Mouse (Mus musculus) ES-CJ7 (cell line): Measurements from ENCODE around the gene Pram1.
"Not testable (repeated sequence)": the region's sequence is repeated elsewhere in the genome, so short reads cannot be mapped to it uniquely, and the experiment has no call there.

Source experiments
- DNase-seq: peaks from one replicate; pipeline ENCODE4 v3.0.0; 2011; ENCODE audit warnings: low read depth, low spot score

The Pram1 gene

DNA sequence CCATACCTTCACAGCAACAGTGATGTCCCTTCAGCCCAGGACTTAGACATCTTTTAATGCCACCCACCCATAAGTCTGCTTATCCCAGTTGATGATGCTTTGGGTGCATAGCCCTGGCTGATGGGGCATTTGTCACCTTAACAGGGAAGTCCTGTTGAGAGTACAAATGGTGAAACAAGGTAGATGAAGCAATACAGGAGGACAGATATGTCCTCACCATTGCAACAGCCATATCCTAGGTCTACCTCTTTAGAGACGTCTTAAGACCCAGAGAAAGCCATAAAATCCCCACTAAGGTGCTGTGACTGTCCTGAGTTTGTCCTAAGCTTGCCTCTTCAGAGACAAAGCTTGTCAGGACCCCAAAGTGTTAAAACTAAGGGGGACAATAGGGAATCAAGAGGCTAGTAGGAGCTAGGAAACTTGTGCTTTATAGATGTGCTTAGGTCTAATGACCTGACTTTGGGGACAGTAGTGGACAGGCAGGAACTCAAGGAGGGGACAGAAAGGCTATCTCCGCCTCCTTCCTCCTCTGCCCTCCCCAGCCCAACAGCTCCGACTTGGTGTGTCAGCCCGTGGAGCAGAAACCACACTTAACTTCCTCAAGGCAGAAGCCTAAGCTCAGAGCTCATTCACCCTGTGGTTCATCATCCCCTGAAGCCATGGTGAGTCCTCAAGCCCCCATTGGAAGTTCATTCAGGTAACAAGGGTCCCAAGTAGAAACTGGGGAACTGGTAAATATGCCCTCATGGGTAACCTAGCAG, at the start of gene Pram1:
TSS of gene Pram1 (plus strand) at position 541 of the 761 bp plus-strand sequence.
- no peak for DNase-seq

DNA sequence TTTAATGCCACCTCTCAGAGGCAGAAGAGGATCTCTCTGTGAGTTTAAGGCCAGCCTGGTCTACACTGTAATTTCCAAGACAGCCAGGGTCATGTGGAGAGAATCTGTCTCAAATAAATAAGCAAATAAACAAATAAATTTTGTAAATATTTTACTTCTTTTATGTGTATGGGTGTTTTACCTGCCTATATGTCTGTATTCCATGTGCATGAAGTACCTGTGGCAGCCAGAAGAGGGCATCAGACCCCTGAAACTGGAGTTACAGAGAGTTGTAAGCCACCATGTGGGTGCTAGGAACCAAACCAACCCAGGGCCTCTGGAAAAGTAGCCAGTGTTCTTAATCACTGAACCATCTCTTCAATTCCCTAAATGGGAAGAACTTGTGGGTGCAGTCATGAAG, 40.6 kb upstream of the Pram1 start:
- DNase-seq: peak; percentile 70

DNA sequence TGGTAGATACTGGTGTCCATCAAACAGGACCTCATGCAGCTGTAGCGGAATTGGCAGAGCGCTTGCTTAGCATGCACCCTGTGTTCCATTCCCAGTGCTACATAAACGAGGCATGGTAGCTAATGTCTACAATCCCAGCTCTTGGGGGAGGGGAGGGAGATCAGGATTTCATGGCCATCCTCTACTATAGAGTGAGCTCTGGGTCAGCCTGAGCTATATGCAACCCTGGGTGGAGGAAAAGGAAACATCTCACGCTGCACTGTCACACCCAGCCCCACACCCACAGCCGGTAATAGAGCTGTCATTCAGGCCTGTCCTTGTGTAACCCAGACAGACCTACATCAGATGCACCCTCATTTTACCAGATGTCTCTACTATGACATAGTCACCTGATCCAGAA, 39.4 kb upstream of the Pram1 start:
- peak; percentile 68 for DNase-seq

DNA sequence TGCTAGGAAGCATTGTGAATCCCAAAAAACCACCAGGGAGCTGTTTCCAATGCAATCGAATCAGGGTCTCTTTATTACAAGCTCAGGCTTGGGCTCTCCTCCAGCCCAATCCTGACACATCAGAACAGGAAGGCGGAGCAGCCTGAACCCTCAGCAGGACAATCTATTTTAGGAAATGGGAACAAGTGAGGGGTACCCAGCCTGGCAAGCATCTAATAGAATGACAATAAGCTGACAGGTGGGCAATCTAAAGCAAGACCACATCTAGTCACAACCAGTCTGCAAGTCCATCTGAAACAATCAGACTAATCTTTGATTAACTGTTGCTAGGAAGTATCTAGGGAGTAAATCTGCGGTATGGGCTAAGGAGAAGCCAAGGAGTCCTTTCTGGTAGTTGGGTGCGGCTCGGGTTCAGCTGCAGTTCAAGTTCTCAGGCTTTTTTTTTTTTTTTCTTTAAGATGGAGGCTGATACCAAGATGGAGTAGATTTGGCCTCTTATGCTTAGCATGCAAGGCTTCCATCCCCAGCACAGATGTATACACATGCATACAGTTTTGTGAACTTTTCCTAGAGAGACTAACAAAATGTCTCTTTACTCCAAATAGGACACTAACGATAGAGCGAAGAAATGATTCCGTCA, 37.9 kb upstream of the Pram1 start:
- peak; percentile 99 for DNase-seq

DNA sequence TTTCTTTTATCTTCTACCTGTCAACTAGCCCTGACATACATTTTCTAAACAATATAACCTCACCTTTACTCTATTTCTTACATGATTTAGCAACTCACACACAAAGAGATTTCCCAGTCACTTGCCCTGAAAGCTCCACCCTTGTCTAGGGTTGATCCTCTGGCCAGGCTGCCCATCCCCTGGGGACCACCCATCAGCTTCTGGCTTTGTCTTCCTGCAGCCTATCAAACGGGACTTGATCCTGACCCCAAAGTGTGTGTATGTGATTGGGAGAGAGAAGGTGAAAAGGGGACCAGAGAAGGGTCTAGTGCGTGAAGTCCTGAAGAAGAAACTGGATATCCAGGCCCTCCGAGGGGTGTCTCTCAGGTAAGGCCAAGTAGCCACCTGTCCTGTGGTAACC, 37.0 kb upstream of the Pram1 start:
- peak; percentile 76 for DNase-seq

DNA sequence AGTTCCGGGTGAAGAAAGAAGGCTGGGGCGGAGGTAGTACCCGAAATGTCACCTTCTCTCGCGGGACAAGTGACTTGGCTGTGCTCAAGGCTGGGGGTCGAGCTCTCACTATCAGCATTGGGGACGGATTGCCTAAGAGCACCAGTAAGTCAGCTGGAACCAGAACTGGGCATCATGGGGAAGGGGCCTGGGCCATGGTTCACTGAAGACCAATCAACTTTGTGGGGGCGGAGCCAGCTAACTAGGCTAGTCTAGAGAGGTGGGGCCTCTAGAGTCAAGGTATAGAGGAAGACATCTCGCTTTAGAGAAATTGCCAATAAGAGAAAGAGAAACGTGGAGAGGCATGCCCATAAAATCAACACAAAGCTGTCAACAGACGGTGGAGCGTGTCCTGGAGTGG, 35.9 kb upstream of the Pram1 start:
- peak; percentile 80 for DNase-seq

DNA sequence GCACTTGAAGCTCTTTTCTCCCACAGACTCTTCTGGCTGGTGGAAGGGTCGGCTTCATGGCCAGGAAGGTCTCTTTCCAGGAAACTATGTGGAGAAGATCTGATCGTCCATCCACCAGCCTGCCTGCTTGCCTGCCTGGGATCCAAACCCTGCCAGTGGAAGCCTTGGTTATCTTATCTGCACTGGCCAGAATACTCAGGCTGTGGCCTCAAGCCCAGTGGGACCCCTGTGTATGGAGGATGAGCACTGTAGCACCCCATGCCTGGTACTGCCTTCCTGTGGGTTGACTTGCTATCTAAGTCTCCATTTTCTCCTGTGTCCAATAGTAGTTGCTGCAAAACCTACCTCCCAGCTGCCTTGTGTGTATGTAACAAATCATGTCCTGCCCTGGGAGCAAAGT, 30.6 kb upstream of the Pram1 start:
- DNase-seq: no peak

DNA sequence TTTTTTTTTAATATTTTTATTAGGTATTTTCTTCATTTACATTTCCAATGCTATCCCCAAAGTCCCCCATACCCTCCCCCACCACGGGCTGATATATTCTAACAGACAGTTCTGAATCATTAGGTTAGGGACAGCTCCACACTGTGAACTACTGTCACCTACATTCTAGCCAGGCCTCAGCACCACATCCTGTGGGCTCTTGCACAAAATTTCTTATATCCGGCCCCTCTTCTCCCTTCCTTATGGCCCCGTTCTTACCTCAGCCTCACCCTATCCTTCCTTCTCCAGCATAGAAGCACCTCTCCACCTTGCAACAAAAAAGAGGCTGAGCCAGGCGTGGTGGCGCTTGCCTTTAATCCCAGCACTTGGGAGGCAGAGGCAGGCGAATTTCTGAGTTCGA, 27.3 kb upstream of the Pram1 start:
- DNase-seq: no peak

DNA sequence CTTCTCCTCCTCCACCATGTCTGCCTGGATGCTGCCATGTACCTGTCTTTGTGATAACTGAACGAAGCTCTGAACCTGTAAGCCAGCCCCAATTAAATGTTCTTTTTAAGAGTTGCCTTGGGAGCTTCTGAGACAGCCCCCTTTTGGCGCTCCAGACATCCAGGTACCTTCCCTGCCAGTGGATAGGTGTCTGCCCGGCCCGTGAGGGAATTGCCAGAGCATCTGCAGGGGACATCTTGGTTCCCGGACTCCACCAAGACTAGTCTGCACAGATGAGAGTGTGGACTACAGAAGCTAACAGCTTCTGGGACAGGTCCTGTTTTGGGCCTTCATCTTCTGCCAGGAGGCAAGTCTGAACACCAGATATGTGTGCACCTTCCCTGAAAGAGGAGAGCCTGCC, 24.1 kb upstream of the Pram1 start:
- DNase-seq: not testable (repeated sequence)

DNA sequence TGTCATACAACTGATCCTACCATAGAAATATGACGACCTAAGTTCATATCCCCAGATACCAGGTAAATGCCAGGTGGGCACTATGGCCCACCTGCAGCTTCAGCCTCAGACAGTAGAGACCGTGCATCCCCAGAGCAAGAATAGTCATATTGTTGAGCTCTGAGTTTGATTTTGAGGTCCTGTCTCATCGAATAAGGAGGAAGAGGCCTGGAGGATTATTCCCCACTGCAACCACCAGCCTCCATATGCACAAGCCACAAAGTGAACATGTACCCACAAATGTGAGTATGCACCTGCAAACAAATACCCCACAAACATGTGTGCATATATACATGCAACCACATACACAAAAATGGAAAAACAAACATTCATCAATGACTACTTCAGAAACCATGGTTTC, 10.6 kb upstream of the Pram1 start:
- no peak for DNase-seq

DNA sequence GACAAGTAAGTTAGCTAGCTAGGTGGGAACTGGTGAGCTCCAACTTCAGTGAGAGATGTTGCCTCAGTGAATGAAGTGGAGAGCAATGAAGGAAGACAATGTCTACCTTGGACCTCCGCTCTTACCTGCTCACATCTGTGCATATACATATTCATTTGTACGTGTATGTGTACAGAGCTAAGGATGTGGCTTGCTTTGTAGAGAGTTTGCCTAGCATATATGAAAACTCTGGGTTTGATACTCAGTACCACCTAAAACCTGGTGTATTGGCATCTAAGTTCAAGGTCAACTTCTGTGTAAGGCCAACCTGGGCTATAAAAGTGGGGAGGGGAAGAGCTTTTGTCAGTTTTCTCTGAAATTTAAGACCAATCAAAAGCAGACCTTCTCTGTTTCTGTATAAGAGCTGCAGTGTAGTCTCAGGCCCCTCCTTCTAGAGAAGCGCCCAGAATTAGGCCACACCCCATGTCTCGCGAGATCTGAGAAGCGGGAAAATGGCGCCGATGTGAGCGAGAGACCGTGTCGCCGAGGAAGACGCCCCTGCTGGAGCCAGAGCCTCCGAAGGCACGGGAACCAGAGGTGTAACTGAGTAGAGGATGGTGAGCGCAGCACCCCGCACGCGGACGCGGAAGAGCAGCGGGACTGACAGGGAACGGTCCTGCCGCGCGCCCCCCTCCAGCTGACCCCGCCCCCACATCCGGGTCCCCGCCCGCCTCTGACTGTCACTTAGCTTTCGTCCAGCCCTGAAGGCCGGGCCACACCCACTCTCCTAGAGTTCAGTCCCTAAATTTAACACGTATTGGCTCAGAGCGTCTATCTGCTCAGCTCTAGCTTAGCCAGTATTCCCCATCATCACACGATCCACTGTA, 9.0 kb upstream of the Pram1 start, which contains the start of gene Zfp414:
TSS of gene Zfp414 (plus strand) at position 470 of the 866 bp plus-strand sequence.
- DNase-seq: peak; percentile 94

DNA sequence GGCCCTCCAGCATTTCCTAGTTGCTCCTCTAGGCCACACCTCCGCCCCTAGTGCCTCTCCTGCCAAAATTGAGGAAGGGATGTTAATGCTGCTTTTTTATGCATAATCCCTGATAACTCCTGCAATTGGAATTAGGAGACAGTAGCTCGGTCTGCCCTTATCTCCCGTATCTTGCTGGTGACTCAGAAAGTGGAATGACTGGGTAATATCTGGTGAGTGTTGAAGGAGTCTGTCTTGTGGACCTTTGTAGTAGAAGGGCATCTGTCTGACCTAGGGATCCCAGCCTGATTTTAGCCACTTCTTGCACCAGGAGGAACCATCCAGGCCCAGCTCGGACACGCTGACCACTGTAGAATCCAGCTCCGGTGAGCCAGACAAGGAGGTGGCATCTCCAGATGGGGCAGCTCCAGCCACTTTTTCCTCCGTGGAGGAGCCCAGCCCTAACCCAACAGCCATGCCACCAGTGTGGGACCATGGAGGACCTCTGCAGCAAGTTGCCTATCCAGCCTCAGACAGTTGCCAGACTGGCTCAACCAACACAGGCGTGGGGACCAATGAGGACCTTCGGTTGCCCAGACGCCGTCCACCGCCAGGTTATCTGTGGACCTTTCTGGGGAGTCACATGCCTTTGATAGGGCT, 8.2 kb upstream of the Pram1 start:
- no peak for DNase-seq

DNA sequence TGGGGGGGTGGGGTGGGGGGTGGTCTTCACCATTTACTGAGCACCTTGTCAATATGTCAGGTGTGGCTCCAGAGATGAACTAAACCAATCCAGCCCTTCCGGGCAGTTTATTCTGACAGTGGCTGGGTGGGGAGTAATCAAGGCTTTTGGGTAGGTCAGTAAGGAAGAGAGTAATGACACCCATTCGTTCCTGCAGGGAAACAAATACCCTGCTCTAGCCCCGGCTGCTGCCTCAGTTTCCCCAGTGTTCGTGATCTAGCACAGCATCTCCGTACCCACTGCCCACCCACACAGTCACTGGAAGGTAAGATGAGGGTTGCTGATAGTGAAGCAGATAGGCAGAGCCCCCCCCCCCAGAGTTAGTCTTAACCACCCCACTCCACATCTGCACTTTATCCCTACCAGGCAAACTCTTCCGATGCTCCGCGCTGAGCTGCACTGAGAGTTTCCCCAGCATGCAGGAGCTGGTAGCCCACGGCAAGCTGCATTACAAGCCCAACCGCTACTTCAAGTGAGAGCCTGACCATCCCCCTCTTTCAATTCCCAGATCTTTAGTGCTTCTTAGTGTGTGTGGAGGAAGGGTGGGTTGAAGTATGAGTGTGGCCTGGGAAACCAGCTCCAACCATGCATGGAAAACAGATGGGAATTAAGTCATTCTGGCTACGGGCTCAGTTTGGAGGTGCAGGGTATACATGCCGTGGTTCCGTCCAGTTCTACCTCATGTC, 7.5 kb upstream of the Pram1 start:
- DNase-seq: peak; percentile 39

DNA sequence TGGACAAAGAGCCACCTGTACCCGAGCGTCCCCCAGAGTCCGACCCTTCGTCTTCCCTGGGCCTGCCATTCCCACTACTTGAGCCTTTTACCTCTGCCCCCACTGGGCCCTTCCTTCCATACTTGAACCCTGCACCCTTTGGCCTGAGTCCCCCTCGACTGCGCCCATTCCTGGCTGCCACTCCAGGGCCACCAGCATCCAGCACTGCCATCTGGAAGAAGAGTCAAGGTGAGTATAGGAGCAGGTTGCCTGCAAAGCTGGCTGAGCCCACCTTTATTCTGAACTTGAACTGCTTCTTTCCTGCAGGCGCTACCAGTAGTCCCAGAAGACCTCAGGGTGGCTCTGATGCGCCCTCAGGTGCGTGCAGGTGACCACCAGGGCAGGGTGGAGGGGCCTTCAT, 6.6 kb upstream of the Pram1 start:
- DNase-seq: no peak

DNA sequence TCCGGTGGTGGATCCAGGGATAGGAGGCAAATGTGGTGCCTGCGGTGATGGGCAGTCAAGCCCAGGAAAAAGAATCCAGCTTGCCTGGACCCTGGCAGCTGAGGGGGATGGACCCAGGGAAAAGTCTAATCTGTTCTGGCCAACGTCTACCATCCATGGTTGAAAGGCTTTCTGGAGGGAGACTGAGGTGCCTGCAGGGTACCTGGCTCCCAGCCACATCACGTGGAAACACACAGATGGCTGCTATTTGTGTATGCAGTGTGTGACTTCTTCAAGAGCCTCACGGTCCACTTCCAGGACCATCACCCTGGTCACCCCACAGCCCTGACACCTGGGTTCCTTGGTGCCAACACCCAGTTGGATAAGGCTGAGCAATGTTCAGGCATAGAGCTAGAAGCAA, 6.1 kb upstream of the Pram1 start:
- DNase-seq: no peak

DNA sequence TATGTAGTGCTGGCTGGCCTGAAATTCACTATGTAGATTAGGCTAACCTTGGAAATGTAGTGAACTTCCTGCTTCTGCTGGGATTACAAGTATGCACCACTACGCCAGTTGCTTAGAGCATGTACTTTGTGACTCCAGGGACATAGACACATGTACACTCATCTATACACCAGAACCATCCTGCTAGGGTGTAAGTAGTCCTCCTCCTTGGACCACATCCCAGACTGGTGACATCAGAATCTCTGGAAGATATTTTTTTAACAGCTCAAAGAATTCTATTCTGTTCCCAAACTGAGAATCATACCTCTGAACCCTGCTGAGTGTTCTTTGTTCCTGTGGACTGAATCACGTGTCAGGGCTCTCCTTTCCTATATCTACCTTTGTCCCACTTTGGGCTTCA, 818 bp upstream of the Pram1 start:
- DNase-seq: no peak

DNA sequence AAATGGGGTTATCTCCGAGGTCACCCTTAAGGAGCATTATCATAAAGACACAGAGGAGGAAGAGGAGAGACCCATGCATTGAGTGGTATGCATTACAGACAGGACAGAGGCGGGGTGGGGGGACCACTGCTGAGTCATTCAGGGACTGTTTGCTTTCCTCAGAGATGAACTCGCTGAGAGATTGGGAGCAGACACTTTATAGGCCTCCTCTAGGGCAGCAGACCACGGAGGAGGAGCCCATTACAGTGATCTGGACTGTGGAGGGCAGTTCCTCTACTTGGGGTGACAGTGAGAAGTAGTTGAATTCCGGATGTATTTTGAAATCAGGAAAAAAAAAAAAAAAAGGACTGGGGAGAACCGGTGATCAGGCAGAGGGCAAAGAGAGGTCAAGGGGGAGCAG, 1.9 kb downstream of the Pram1 start:
- peak; percentile 42 for DNase-seq

DNA sequence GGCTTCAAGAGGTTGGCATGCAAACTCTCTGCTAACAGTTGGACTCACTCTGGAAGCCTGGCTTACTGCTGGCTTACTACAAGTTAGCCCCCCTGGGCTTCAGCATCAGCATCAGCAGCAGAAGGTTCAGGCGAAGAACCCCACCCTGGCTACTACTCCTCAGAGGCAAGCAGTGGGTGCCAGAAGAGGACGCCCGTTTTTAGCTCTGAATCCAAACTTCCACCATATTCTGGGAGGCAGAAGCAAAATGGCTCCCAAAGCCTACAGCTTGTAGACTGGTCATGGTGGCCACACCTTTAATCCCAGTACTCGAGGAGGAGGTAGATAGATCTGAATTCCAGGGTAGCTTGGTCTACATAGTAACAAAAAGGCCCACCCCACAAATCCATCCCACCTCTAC, 6.2 kb downstream of the Pram1 start:
- no peak for DNase-seq

DNA sequence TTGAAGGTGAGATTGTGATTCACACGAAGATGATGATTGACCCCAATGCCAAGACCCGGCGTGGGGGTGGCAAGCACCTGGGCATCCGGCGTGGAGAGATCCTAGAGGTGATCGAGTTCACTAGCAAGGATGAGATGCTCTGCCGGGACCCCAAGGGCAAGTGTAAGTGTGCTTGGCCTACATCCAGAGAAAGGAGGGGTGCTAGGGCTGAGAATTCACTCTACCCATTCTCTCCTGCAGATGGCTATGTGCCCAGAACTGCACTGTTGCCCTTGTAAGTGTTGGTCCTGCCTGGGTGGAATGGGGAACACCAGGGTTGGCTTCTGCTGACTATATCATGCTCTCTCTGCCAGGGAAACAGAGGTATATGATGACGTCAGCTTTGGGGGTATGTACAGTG, 7.2 kb downstream of the Pram1 start:
- no peak for DNase-seq

DNA sequence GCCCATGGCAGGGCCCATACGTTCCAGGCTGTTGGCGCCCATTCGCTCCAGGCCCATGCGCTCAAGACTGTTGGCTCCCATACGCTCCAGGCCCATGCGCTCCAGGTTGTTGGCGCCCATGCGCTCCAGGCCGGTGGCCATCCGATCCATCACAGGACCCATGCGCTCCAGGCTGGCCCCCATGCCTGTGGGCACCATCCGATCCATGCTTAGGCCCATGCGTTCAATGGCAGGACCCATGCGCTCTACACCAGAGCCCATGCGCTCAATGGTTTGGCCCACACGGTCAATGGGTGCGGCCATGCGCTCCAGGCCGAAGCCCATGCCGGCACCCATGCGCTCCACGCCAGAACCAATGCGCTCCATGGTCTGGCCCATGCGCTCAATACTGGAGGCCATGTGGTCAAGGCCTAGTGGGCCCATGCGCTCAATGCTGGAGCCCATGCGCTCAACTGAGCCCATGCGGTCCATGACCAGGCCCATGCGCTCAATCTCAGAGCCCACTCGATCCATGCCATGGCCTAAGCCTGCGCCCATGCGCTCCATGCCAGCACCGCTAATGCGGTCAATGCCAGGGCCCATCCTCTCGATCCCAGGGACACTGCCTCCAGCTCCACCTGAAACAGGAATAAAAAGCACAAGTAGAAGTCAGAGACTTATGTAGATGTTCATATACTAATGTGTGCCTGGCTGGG, 12.1 kb downstream of the Pram1 start:
- no peak for DNase-seq

DNA sequence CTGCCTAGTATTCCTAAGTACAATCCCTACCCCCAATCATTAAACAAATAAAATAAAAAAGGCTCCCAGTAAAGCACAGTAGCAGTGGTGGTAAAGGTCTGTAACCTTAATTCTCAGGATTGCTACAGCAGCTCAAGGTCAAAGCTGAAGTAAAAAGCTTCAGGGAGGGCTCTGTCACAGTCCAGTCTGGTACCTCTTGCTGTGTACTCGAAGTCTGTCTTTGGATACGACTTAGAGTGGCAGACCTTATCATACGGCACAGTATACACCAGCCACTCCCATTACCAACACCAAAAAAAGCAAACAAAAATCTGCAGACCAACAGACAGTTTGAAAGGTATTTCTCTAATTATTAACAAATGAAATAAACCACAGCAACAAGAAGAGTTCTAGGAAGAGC, 29.0 kb downstream of the Pram1 start:
- DNase-seq: no peak
